Mouse (Mus musculus) liver, embryonic 14.5 days (tissue): ENCODE data around the gene Diras2. TPM values are rescaled to one million over a fixed set of nuclear protein-coding genes. Genes with fewer than 3 reads are reported as not detected.
A peak's percentile ranks its signal among the peaks of the same experiment; 100 is the strongest.

Source experiments
- ATAC-seq: fragments of 200-750 bp; cut with Nextera tagmentation; 2 replicates; pipeline ENCODE4 v1.8.0; 2017; ENCODE audit warnings: moderate number of reproducible peaks, mild to moderate bottlenecking, moderate library complexity; ENCODE audit not compliant: insufficient read depth
- DNase-seq, 3 experiments: peaks; one replicate each; pipeline ENCODE4 v3.0.0-alpha.2; 2012 to 2013; ENCODE audit warnings: low read depth in 3 of 3, low spot score in 3 of 3
- H3K27ac ChIP-seq: fragments of 300-500 bp; sonication (generic); 2 replicates; pipeline ENCODE4 v1.5.1; 2014; ENCODE audit warnings: moderate library complexity, mild to moderate bottlenecking, control low read depth, inconsistent platforms
- H3K27me3 ChIP-seq: fragments of 300-500 bp; sonication (generic); 2 replicates; pipeline ENCODE4 v1.6.1; 2014; ENCODE audit warnings: mild to moderate bottlenecking, low read length, moderate library complexity; ENCODE audit not compliant: control insufficient read depth, insufficient read depth
- H3K36me3 ChIP-seq: fragments of 300-500 bp; sonication (generic); replicated peaks from 2 replicates; pipeline ENCODE4 v1.6.1; 2014; ENCODE audit warnings: low read depth; ENCODE audit not compliant: control insufficient read depth, insufficient read depth
- H3K4me1 ChIP-seq, 2 experiments: fragments of 200-500 bp in 1 of 2; fragments of 300-500 bp in 1 of 2; sonication (generic) in 1 of 2; replicated peaks; 2 replicates each; pipeline ENCODE4 v1.6.1; 2012 to 2014; ENCODE audit warnings: antibody characterized with exemption in 1 of 2, inconsistent platforms in 1 of 2, low read length in 1 of 2; ENCODE audit not compliant: control insufficient read depth in 2 of 2, insufficient read depth in 2 of 2
- H3K4me2 ChIP-seq: fragments of 300-500 bp; sonication (generic); 2 replicates; pipeline ENCODE4 v1.6.1; 2014; ENCODE audit warnings: low read depth, mild to moderate bottlenecking, control low read depth, moderate library complexity
- H3K4me3 ChIP-seq, 2 experiments: fragments of 200-500 bp in 1 of 2; fragments of 300-500 bp in 1 of 2; sonication (generic) in 1 of 2; 2 replicates each; pipeline ENCODE4 v1.5.1; 2012 to 2014; ENCODE audit warnings: low read depth in 2 of 2, low read length in 2 of 2, mild to moderate bottlenecking in 2 of 2, control low read depth in 1 of 2, inconsistent platforms in 1 of 2, moderate library complexity in 1 of 2; ENCODE audit not compliant: insufficient read depth in 1 of 2
- H3K9ac ChIP-seq: fragments of 300-500 bp; sonication (generic); replicated peaks from 2 replicates; pipeline ENCODE4 v1.6.1; 2014; ENCODE audit warnings: mild to moderate bottlenecking, control low read depth, moderate library complexity
- H3K9me3 ChIP-seq: fragments of 300-500 bp; sonication (generic); 2 replicates; pipeline ENCODE4 v1.6.1; 2016; ENCODE audit warnings: low read length, mixed read lengths; ENCODE audit not compliant: control insufficient read depth
- CTCF ChIP-seq: IDR thresholded peaks from 2 replicates; pipeline ENCODE4 v1.5.1; 2016; ENCODE audit warnings: antibody characterized with exemption, low read depth, control low read depth
- EP300 ChIP-seq: IDR thresholded peaks from 2 replicates; pipeline ENCODE4 v1.6.1; 2016; ENCODE audit warnings: antibody characterized with exemption, low read depth
- WGBS: fragments of 180-500 bp; shearing (Covaris S2); extraction: QIAGEN DNeasy Blood & Tissue Kit; methylation state at CpG from one replicate; pipeline ENCODE4 v1.1.7; 2014; ENCODE audit not compliant: insufficient replicate concordance; 5-methylcytosine and 5-hydroxymethylcytosine counted together
- polyA plus RNA-seq, 2 experiments: library from polyadenylated mRNA; depleted of rRNA in 1 of 2; stranded (reverse) in 1 of 2; unstranded in 1 of 2; fragments of >200 nt; fragmentation: Nextera tagmentation in 1 of 2; extraction: Ambion mirVana in 1 of 2; gene quantifications; 2 replicates each; pipeline versions ENCODE4 v1.2.1 to v1.2.3; 2012 to 2014

The Diras2 gene
- polyA plus RNA-seq, 2 experiments = 0.06 to 0.20 TPM

GRCm38 (mm10) chr13:52476998-52477601 lies 54.0 kb downstream of the Diras2 start:
- DNase-seq (no peak), ATAC-seq (no peak)
- 65% methylated on average over 11 of the region's 11 CpGs for WGBS
- Histone ChIP-seq H3K36me3 (no peaks in the 10 kb centered on the region), H3K27me3 (no peaks in the 10 kb centered on the region), H3K9ac (no peak overlapping the region), H3K27ac (no peak overlapping the region), H3K4me3 (no peak overlapping the region), H3K9me3 (no peaks in the 10 kb centered on the region), H3K4me1 (no peaks in the 10 kb centered on the region), H3K4me2 (no peak overlapping the region)
- TF ChIP-seq CTCF (no peak), EP300 (no peak)

GRCm38 (mm10) chr13:52476222-52476621 lies 54.9 kb downstream of the Diras2 start:
- ATAC-seq = no peak
- no peaks in the 10 kb centered on the region for H3K36me3 ChIP-seq
- no peak for DNase-seq
- peak; percentile 63 for TF ChIP-seq CTCF
- TF ChIP-seq EP300 = no peak
- no peaks in the 10 kb centered on the region for H3K4me1 ChIP-seq
- WGBS = 29% methylated on average over 3 of the region's 3 CpGs
- H3K27ac ChIP-seq = no peak overlapping the region
- no peaks in the 10 kb centered on the region for H3K27me3 ChIP-seq
- H3K9ac ChIP-seq = no peak overlapping the region
- no peak overlapping the region for H3K4me2 ChIP-seq
- no peak overlapping the region for H3K4me3 ChIP-seq
- H3K9me3 ChIP-seq = no peaks in the 10 kb centered on the region

- 80% methylated on average over 10 of the region's 10 CpGs for WGBS
- TF ChIP-seq CTCF (no peak), EP300 (no peak)
- H3K4me3 ChIP-seq = no peak overlapping the region
- no peaks in the 10 kb centered on the region for H3K4me1 ChIP-seq
- H3K4me2 ChIP-seq = no peak overlapping the region
- ATAC-seq (no peak), DNase-seq (no peak)
- no peaks in the 10 kb centered on the region for H3K36me3 ChIP-seq
- no peaks in the 10 kb centered on the region for H3K9me3 ChIP-seq
- no peak overlapping the region for H3K9ac ChIP-seq
- no peak overlapping the region for H3K27ac ChIP-seq
- no peaks in the 10 kb centered on the region for H3K27me3 ChIP-seq
Measured at GRCm38 (mm10) chr13:52475264-52475663, 55.8 kb downstream of the Diras2 start.

- TF ChIP-seq CTCF (no peak), EP300 (no peak)
- no peak overlapping the region for H3K4me2 ChIP-seq
- no peak overlapping the region for H3K27ac ChIP-seq
- H3K9me3 ChIP-seq = no peaks in the 10 kb centered on the region
- H3K36me3 ChIP-seq = no peaks in the 10 kb centered on the region
- no peaks in the 10 kb centered on the region for H3K4me1 ChIP-seq
- H3K9ac ChIP-seq = no peak overlapping the region
- DNase-seq (no peak), ATAC-seq (no peak)
- WGBS = 51% methylated on average over 3 of the region's 3 CpGs
- H3K4me3 ChIP-seq = no peak overlapping the region
- no peaks in the 10 kb centered on the region for H3K27me3 ChIP-seq
Measured at GRCm38 (mm10) chr13:52474807-52475206, 56.3 kb downstream of the Diras2 start.

- no peaks in the 10 kb centered on the region for H3K27me3 ChIP-seq
- H3K36me3 ChIP-seq = no peaks in the 10 kb centered on the region
- no peak overlapping the region for H3K4me3 ChIP-seq
- H3K9ac ChIP-seq = no peak overlapping the region
- no peaks in the 10 kb centered on the region for H3K4me1 ChIP-seq
- no peak for TF ChIP-seq CTCF
- no peak for TF ChIP-seq EP300
- ATAC-seq (no peak), DNase-seq (no peak)
- WGBS = 51% methylated on average over 10 of the region's 10 CpGs
- no peak overlapping the region for H3K4me2 ChIP-seq
- H3K27ac ChIP-seq = no peak overlapping the region
- no peaks in the 10 kb centered on the region for H3K9me3 ChIP-seq
Measured at GRCm38 (mm10) chr13:52469795-52470690, 61.0 kb downstream of the Diras2 start.
